Mouse (Mus musculus) WW6 (cell line): ENCODE results near the gene Flt3l.
A peak's percentile ranks its signal among the peaks of the same experiment; 100 is the strongest.
"Not testable (repeated sequence)": the region's sequence is repeated elsewhere in the genome, so short reads cannot be mapped to it uniquely, and the experiment has no call there.

Experiments used
- DNase-seq: peaks from one replicate; pipeline ENCODE4 v3.0.0-alpha.2; 2013; ENCODE audit warnings: low read depth, low spot score

The Flt3l gene

GRCm38 (mm10) chr7:45162996-45163615 lies 26.9 kb upstream of the Flt3l start:
- DNase-seq = no peak

GRCm38 (mm10) chr7:45162551-45162950 lies 26.3 kb upstream of the Flt3l start:
- no peak for DNase-seq

- peak; percentile 87 for DNase-seq
Measured at GRCm38 (mm10) chr7:45161612-45162473, 25.6 kb upstream of the Flt3l start.

GRCm38 (mm10) chr7:45160866-45161265 lies 24.6 kb upstream of the Flt3l start:
- no peak for DNase-seq

GRCm38 (mm10) chr7:45160316-45160800 lies 24.1 kb upstream of the Flt3l start:
- DNase-seq = no peak

- DNase-seq = no peak
Measured at GRCm38 (mm10) chr7:45158991-45159390, 22.8 kb upstream of the Flt3l start.

- no peak for DNase-seq
Measured at GRCm38 (mm10) chr7:45157459-45157858, 21.2 kb upstream of the Flt3l start.

- no peak for DNase-seq
Measured at GRCm38 (mm10) chr7:45156206-45156605, 20.0 kb upstream of the Flt3l start.

GRCm38 (mm10) chr7:45155590-45155989 lies 19.4 kb upstream of the Flt3l start:
- DNase-seq = no peak

GRCm38 (mm10) chr7:45154993-45155514 lies 18.8 kb upstream of the Flt3l start:
- DNase-seq = peak; percentile 67

- peak; percentile 86 for DNase-seq
Measured at GRCm38 (mm10) chr7:45154096-45154992, 18.1 kb upstream of the Flt3l start, which contains the start of the genes Pih1d1 and Aldh16a1. Pih1d1 (plus strand) TSS chr7:45154303. Aldh16a1 (minus strand) TSS chr7:45154584.

- no peak for DNase-seq
Measured at GRCm38 (mm10) chr7:45153586-45153985, 17.4 kb upstream of the Flt3l start.

- not testable (repeated sequence) for DNase-seq
Measured at GRCm38 (mm10) chr7:45153052-45153451, 16.8 kb upstream of the Flt3l start.

- DNase-seq = no peak
Measured at GRCm38 (mm10) chr7:45151303-45151702, 15.1 kb upstream of the Flt3l start.

- DNase-seq = no peak
Measured at GRCm38 (mm10) chr7:45150321-45150720, 14.1 kb upstream of the Flt3l start.

GRCm38 (mm10) chr7:45149545-45149944 lies 13.3 kb upstream of the Flt3l start:
- no peak for DNase-seq

GRCm38 (mm10) chr7:45148534-45149098 lies 12.4 kb upstream of the Flt3l start:
- no peak for DNase-seq

- no peak for DNase-seq
Measured at GRCm38 (mm10) chr7:45147899-45148298, 11.7 kb upstream of the Flt3l start.

GRCm38 (mm10) chr7:45147267-45147666 lies 11.0 kb upstream of the Flt3l start:
- no peak for DNase-seq

- no peak for DNase-seq
Measured at GRCm38 (mm10) chr7:45145460-45145859, 9.2 kb upstream of the Flt3l start.
